Mouse (Mus musculus): ENCODE measurements at regions not wholly inside any gene's neighbourhood (a gene's known extent, or its start where the extent isn't known, plus 50 kb on each side); places are given as distances from the start of the nearest gene placed in this dataset.

GRCm38 (mm10) chr12:16210553-16210952, 393.8 kb upstream of the Trib2 start:
- Histone ChIP-seq H3K4me3 (ENCODE audit: insufficient read depth, low read depth, low read length) (no peak overlapping the region), H3K4me1 (ENCODE audit: control insufficient read depth, insufficient read depth, insufficient read length, low read length) (no peaks in the 10 kb centered on the region), H3K27ac (replicated peaks; ENCODE audit: low read depth, low read length) (no peak overlapping the region)

GRCm38 (mm10) chr12:16210111-16210510, 393.4 kb upstream of the Trib2 start:
- H3K4me3 ChIP-seq (ENCODE audit: insufficient read depth, low read depth, low read length), result no peak overlapping the region
- no peak overlapping the region for H3K27ac ChIP-seq (replicated peaks; ENCODE audit: low read depth, low read length)
- no peaks in the 10 kb centered on the region for H3K4me1 ChIP-seq (ENCODE audit: control insufficient read depth, insufficient read depth, insufficient read length, low read length)

- H3K27ac ChIP-seq (replicated peaks; ENCODE audit: low read depth, low read length), result no peak overlapping the region
- no peak overlapping the region for H3K4me3 ChIP-seq (ENCODE audit: insufficient read depth, low read depth, low read length)
- no peaks in the 10 kb centered on the region for H3K4me1 ChIP-seq (ENCODE audit: control insufficient read depth, insufficient read depth, insufficient read length, low read length)
Observed at GRCm38 (mm10) chr12:16204941-16205340, 388.2 kb upstream of the Trib2 start.

- no peak overlapping the region for H3K4me3 ChIP-seq (ENCODE audit: insufficient read depth, low read depth, low read length)
- no peaks in the 10 kb centered on the region for H3K4me1 ChIP-seq (ENCODE audit: control insufficient read depth, insufficient read depth, insufficient read length, low read length)
- no peak overlapping the region for H3K27ac ChIP-seq (replicated peaks; ENCODE audit: low read depth, low read length)
Observed at GRCm38 (mm10) chr12:16196917-16197316, 380.2 kb upstream of the Trib2 start.

GRCm38 (mm10) chr12:16191803-16192389, 375.2 kb upstream of the Trib2 start:
- Histone ChIP-seq H3K27ac (replicated peaks; ENCODE audit: low read depth, low read length) (no peak overlapping the region), H3K4me1 (ENCODE audit: control insufficient read depth, insufficient read depth, insufficient read length, low read length) (no peaks in the 10 kb centered on the region), H3K4me3 (ENCODE audit: insufficient read depth, low read depth, low read length) (no peak overlapping the region)

- H3K4me1 ChIP-seq (ENCODE audit: control insufficient read depth, insufficient read depth, insufficient read length, low read length), result no peaks in the 10 kb centered on the region
- no peak overlapping the region for H3K27ac ChIP-seq (replicated peaks; ENCODE audit: low read depth, low read length)
- H3K4me3 ChIP-seq (ENCODE audit: insufficient read depth, low read depth, low read length), result no peak overlapping the region
Observed at GRCm38 (mm10) chr12:16190706-16191105, 374.0 kb upstream of the Trib2 start.

GRCm38 (mm10) chr12:16189441-16189840, 372.7 kb upstream of the Trib2 start:
- Histone ChIP-seq H3K4me1 (ENCODE audit: control insufficient read depth, insufficient read depth, insufficient read length, low read length) (no peaks in the 10 kb centered on the region), H3K4me3 (ENCODE audit: insufficient read depth, low read depth, low read length) (no peak overlapping the region), H3K27ac (replicated peaks; ENCODE audit: low read depth, low read length) (no peak overlapping the region)

GRCm38 (mm10) chr12:16185976-16186515, 369.3 kb upstream of the Trib2 start:
- Histone ChIP-seq H3K27ac (replicated peaks; ENCODE audit: low read depth, low read length) (no peak overlapping the region), H3K4me3 (ENCODE audit: insufficient read depth, low read depth, low read length) (no peak overlapping the region)

GRCm38 (mm10) chr12:16185431-16185923, 368.8 kb upstream of the Trib2 start:
- Histone ChIP-seq H3K4me1 (ENCODE audit: control insufficient read depth, insufficient read depth, insufficient read length, low read length) (peaks cover 3% of the 10 kb centered on the region; the same call in 1 of the 2 replicates), H3K4me3 (ENCODE audit: insufficient read depth, low read depth, low read length) (peak overlapping the region; percentile 12; the same call in 1 of the 2 replicates), H3K27ac (replicated peaks; ENCODE audit: low read depth, low read length) (no peak overlapping the region)

More at GRCm38 (mm10) chr12:16185976-16186515, 369.3 kb upstream of the Trib2 start:
- peaks cover 3% of the 10 kb centered on the region; the same call in 1 of the 2 replicates for H3K4me1 ChIP-seq (ENCODE audit: control insufficient read depth, insufficient read depth, insufficient read length, low read length)

GRCm38 (mm10) chr12:16183055-16183454, 366.3 kb upstream of the Trib2 start:
- H3K27ac ChIP-seq (replicated peaks; ENCODE audit: low read depth, low read length), result no peak overlapping the region
- peaks cover 3% of the 10 kb centered on the region; the same call in 1 of the 2 replicates for H3K4me1 ChIP-seq (ENCODE audit: control insufficient read depth, insufficient read depth, insufficient read length, low read length)

GRCm38 (mm10) chr12:16181599-16181998, 364.9 kb upstream of the Trib2 start:
- no peak overlapping the region for H3K4me3 ChIP-seq (ENCODE audit: insufficient read depth, low read depth, low read length)
- peaks cover 3% of the 10 kb centered on the region; the same call in 1 of the 2 replicates for H3K4me1 ChIP-seq (ENCODE audit: control insufficient read depth, insufficient read depth, insufficient read length, low read length)
- no peak overlapping the region for H3K27ac ChIP-seq (replicated peaks; ENCODE audit: low read depth, low read length)

More at GRCm38 (mm10) chr12:16183055-16183454, 366.3 kb upstream of the Trib2 start:
- no peak overlapping the region for H3K4me3 ChIP-seq (ENCODE audit: insufficient read depth, low read depth, low read length)

- no peak overlapping the region for H3K4me3 ChIP-seq (ENCODE audit: insufficient read depth, low read depth, low read length)
- no peak overlapping the region for H3K27ac ChIP-seq (replicated peaks; ENCODE audit: low read depth, low read length)
- peaks cover 3% of the 10 kb centered on the region; the same call in 1 of the 2 replicates for H3K4me1 ChIP-seq (ENCODE audit: control insufficient read depth, insufficient read depth, insufficient read length, low read length)
Observed at GRCm38 (mm10) chr12:16179897-16180296, 363.2 kb upstream of the Trib2 start.

- Histone ChIP-seq H3K4me3 (ENCODE audit: insufficient read depth, low read depth, low read length) (no peak overlapping the region), H3K4me1 (ENCODE audit: control insufficient read depth, insufficient read depth, insufficient read length, low read length) (peaks cover 2% of the 10 kb centered on the region; the same call in 1 of the 2 replicates)
Observed at GRCm38 (mm10) chr12:16176326-16176725, 359.6 kb upstream of the Trib2 start.

GRCm38 (mm10) chr12:16172176-16172575, 355.5 kb upstream of the Trib2 start:
- Histone ChIP-seq H3K4me1 (ENCODE audit: control insufficient read depth, insufficient read depth, insufficient read length, low read length) (peaks cover 2% of the 10 kb centered on the region; the same call in 1 of the 2 replicates), H3K4me3 (ENCODE audit: insufficient read depth, low read depth, low read length) (no peak overlapping the region), H3K27ac (replicated peaks; ENCODE audit: low read depth, low read length) (no peak overlapping the region)

More at GRCm38 (mm10) chr12:16176326-16176725, 359.6 kb upstream of the Trib2 start:
- H3K27ac ChIP-seq (replicated peaks; ENCODE audit: low read depth, low read length), result no peak overlapping the region

- Histone ChIP-seq H3K4me3 (ENCODE audit: insufficient read depth, low read depth, low read length) (no peak overlapping the region), H3K27ac (replicated peaks; ENCODE audit: low read depth, low read length) (no peak overlapping the region), H3K4me1 (ENCODE audit: control insufficient read depth, insufficient read depth, insufficient read length, low read length) (peaks cover 2% of the 10 kb centered on the region; the same call in 1 of the 2 replicates)
Observed at GRCm38 (mm10) chr12:16171636-16172035, 354.9 kb upstream of the Trib2 start.

Data from brown adipose tissue, adult 24 weeks (tissue).